8 mouse cellular contexts compared by ENCODE assay signal in the genomic region with DNA sequence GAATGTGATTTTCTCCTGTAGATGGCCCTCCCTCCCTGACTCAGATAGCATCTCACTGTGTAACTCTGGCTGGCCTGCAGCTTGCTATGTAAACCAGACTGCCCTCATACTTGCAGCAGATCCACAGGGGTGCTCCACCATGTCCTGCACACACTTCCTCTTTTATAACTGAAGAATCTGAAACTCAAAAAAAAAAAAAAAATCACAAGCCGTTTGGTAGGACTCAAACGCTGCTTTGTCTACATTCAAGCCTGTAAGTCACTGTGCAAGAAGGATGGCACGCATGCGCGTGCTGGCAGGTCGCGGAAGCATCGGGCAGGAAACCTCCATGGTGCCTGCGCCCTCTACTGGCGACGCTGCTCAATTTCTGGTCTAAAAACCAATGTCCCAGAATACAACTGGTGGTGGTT. TPM values are rescaled to one million over a fixed set of nuclear protein-coding genes. Genes with fewer than 3 reads are reported as not detected.
DNase-seq lines count a peak whose midpoint lies in the region; ATAC-seq lines count a peak whose summit lies in the region.

No protein-coding gene starts in this region.

- H3K27ac ChIP-seq in hindbrain, embryonic 12.5 days: peak overlapping the region; percentile 46

- H3K9me3 ChIP-seq in hindbrain, embryonic 12.5 days (replicated peaks): no peaks in the 10 kb centered on the region

- H3K27me3 ChIP-seq in hindbrain, embryonic 12.5 days: no peaks in the 10 kb centered on the region

- no peaks in the 10 kb centered on the region for H3K36me3 ChIP-seq in hindbrain, embryonic 12.5 days

- peak; percentile 83 for ATAC-seq in hindbrain, embryonic 12.5 days (ENCODE audit: low FRiP score)

- peak; percentile 82 for DNase-seq in MN1 (ENCODE audit: low spot score)
- peak; percentile 89 for DNase-seq in cerebellum, adult 9-11 months
- DNase-seq in frontal cortex, postnatal 10 days (ENCODE audit: low spot score in 2 of 2): peak; percentile 82 to 89
- peak; percentile 89 to 95 for DNase-seq in layer of hippocampus, postnatal 14 days (ENCODE audit: low spot score in 2 of 2)
- DNase-seq in lung, postnatal 14 days: peak; percentile 93
- peak; percentile 78 for DNase-seq in retina, adult 2 months (ENCODE audit: low read depth, low spot score)
- peak; percentile 89 to 91 for DNase-seq in thymus, postnatal 36 days

- 0% methylated on average over 11 of the region's 11 CpGs for WGBS in hindbrain, embryonic 12.5 days

- peaks cover 4% of the 10 kb centered on the region; the same call in 1 of the 2 replicates for H3K4me1 ChIP-seq in hindbrain, embryonic 12.5 days

- peak overlapping the region; percentile 36 for H3K4me2 ChIP-seq in hindbrain, embryonic 12.5 days (replicated peaks)

- H3K4me3 ChIP-seq in hindbrain, embryonic 12.5 days: peak overlapping the region; percentile 2

- H3K9ac ChIP-seq in hindbrain, embryonic 12.5 days: peak overlapping the region; percentile 60

RNA-seq across cellular contexts. Expression of gene Ctse, which starts 19.8 kb away (rescaled TPM):
- polyA plus RNA-seq in hindbrain, embryonic 12.5 days (2016; fragmentation: Nextera tagmentation; extraction: Ambion mirVana): 0.41 TPM in 1 of 2 replicates, not detected in the other
- total RNA-seq in layer of hippocampus, postnatal 14 days (2021): not detected

RNA-seq across cellular contexts. Expression of gene Rab7b, which starts 30.5 kb away (rescaled TPM):
- polyA plus RNA-seq in hindbrain, embryonic 12.5 days (2016; fragmentation: Nextera tagmentation; extraction: Ambion mirVana): 0.61 and 0.76 TPM in 2 replicates
- total RNA-seq in layer of hippocampus, postnatal 14 days (2021): 1 to 10 TPM; 3.8 to 4.1 TPM

RNA-seq across cellular contexts. Expression of gene Avpr1b, which starts 58.9 kb away (rescaled TPM):
- not detected in 2 replicates for polyA plus RNA-seq in hindbrain, embryonic 12.5 days (2016; fragmentation: Nextera tagmentation; extraction: Ambion mirVana)
- under 1 TPM; 0.21 to 0.37 TPM for total RNA-seq in layer of hippocampus, postnatal 14 days (2021)

Comparison
In these comparisons a context has a peak if more than half of its experiments do, and no peak if none do; other contexts are left out.
1. Peak in every context shown above with its lines: DNase-seq, ATAC-seq, H3K4me3 ChIP-seq and H3K27ac ChIP-seq.